Mouse (Mus musculus) Patski (cell line): ENCODE results near the gene Gm21969. TPM values are rescaled to one million over a fixed set of nuclear protein-coding genes. Genes with fewer than 3 reads are reported as not detected.

ENCODE experiments used
- ATAC-seq: fragments of 100-300 bp; one replicate; pipeline ENCODE4 v1.8.0; 2021
- CTCF ChIA-PET: fragments of 350-600 bp; sonication (Branson Sonifier 250); formaldehyde crosslinking; loops from one replicate; lab custom pipeline; 2022; ENCODE audit warnings: inconsistent platforms; lab: Charles Lee
- POLR2A ChIA-PET: fragments of 350-600 bp; sonication (Branson Sonifier 250); formaldehyde crosslinking; loops from one replicate; lab custom pipeline; 2022; ENCODE audit warnings: antibody characterized with exemption, inconsistent platforms; lab: Charles Lee
- DNase-seq: peaks from one replicate; pipeline ENCODE4 v3.0.0-alpha.2; 2011; ENCODE audit warnings: low read depth, low spot score
- H3K27me3 ChIP-seq: fragments of 371-371 bp; one replicate; pipeline ENCODE4 v1.5.1; 2021
- CTCF ChIP-seq: fragments of 100-300 bp; IDR thresholded peaks from one replicate; pipeline ENCODE4 v1.5.1; 2021
- in situ Hi-C: fragments of 300-500 bp; cut with MboI; formaldehyde crosslinking; loops from 3 replicates; pipeline ENCODE4 v1.11.1; 2018; ENCODE audit warnings: low pct_unique_long_range_greater_than_20kb, mixed read lengths
- polyA plus RNA-seq: library from polyadenylated mRNA; unstranded; gene quantifications from one replicate; pipeline ENCODE4 v1.2.3, GENCODE M21; 2021

The Gm21969 gene
- not detected for polyA plus RNA-seq

GRCm38 (mm10) chr4:139602357-139603244, at the start of gene Gm21969:
Gene Gm21969, plus strand, starts transcription at chr4:139603186.
- no peak for ATAC-seq
- in situ Hi-C loops = no loop called here
- no peaks in the 10 kb centered on the region for H3K27me3 ChIP-seq
- ChIA-PET POLR2A (interaction anchor here (2.2 kb wide), 1 partner anchor 21 kb away, joined by 5 read pairs; the partner anchor contains the start of gene Aldh4a1), CTCF (interaction anchor here (0.7 to 2.7 kb wide), 4 partner anchors 9 to 29 kb away, joined by 3 to 17 read pairs (median 3); no protein-coding TSS in a partner anchor)
- DNase-seq = no peak
- no peak for TF ChIP-seq CTCF

GRCm38 (mm10) chr4:139555235-139555634, 47.8 kb upstream of the Gm21969 start:
- no peak for TF ChIP-seq CTCF
- CTCF ChIA-PET = no interaction called here
- POLR2A ChIA-PET = no interaction called here
- H3K27me3 ChIP-seq = no peaks in the 10 kb centered on the region
- in situ Hi-C loops = no loop called here
- ATAC-seq (no peak), DNase-seq (no peak)

GRCm38 (mm10) chr4:139555951-139556350, 47.0 kb upstream of the Gm21969 start:
- in situ Hi-C loops = no loop called here

GRCm38 (mm10) chr4:139568361-139568760, 34.6 kb upstream of the Gm21969 start:
- in situ Hi-C loops = no loop called here
- DNase-seq (no peak), ATAC-seq (no peak)
- no peak for TF ChIP-seq CTCF
- ChIA-PET CTCF (no interaction called here), POLR2A (no interaction called here)
- H3K27me3 ChIP-seq = no peaks in the 10 kb centered on the region

More at GRCm38 (mm10) chr4:139555951-139556350, 47.0 kb upstream of the Gm21969 start:
- POLR2A ChIA-PET = no interaction called here
- ATAC-seq (no peak), DNase-seq (no peak)
- no peak for TF ChIP-seq CTCF
- H3K27me3 ChIP-seq = no peaks in the 10 kb centered on the region
- CTCF ChIA-PET = no interaction called here

GRCm38 (mm10) chr4:139570756-139571155, 32.2 kb upstream of the Gm21969 start:
- in situ Hi-C loops = no loop called here
- POLR2A ChIA-PET = no interaction called here
- ATAC-seq (no peak), DNase-seq (no peak)
- no peak for TF ChIP-seq CTCF
- CTCF ChIA-PET = interaction anchor here (1.3 kb wide), 1 partner anchor 41 kb away, joined by 3 read pairs; no protein-coding TSS in a partner anchor
- H3K27me3 ChIP-seq = no peaks in the 10 kb centered on the region

- ATAC-seq (no peak), DNase-seq (no peak)
- in situ Hi-C loops = no loop called here
- ChIA-PET CTCF (interaction anchor here (0.8 to 3.1 kb wide), 9 partner anchors 10 to 120 kb away, joined by 3 to 15 read pairs (median 4); no protein-coding TSS in a partner anchor), POLR2A (no interaction called here)
- H3K27me3 ChIP-seq = no peaks in the 10 kb centered on the region
- TF ChIP-seq CTCF = no peak
Observed at GRCm38 (mm10) chr4:139572928-139573512, 30.0 kb upstream of the Gm21969 start.

GRCm38 (mm10) chr4:139574156-139574798, 28.7 kb upstream of the Gm21969 start:
- POLR2A ChIA-PET = interaction anchor here (0.7 to 2.2 kb wide), 2 partner anchors 39 to 61 kb away, joined by 3 to 8 read pairs; no protein-coding TSS in a partner anchor
- CTCF ChIA-PET = interaction anchor here (0.6 to 3.1 kb wide), 15 partner anchors 9 to 121 kb away, joined by 3 to 15 read pairs (median 3); partner anchors contain the start of gene Gm21969

GRCm38 (mm10) chr4:139574799-139575672, 27.9 kb upstream of the Gm21969 start:
- ATAC-seq = no peak
- no peak for TF ChIP-seq CTCF
- in situ Hi-C loops = loop anchor here (5.0 to 25.0 kb wide), 3 partner anchors 37 to 1062 kb away; no protein-coding TSS in a partner anchor
- CTCF ChIA-PET = interaction anchor here (0.8 to 3.1 kb wide), 9 partner anchors 10 to 104 kb away, joined by 3 to 15 read pairs (median 5); no protein-coding TSS in a partner anchor
- no peaks in the 10 kb centered on the region for H3K27me3 ChIP-seq
- DNase-seq = no peak
- POLR2A ChIA-PET = interaction anchor here (0.7 to 2.2 kb wide), 2 partner anchors 40 to 60 kb away, joined by 3 to 8 read pairs; no protein-coding TSS in a partner anchor

More at GRCm38 (mm10) chr4:139574156-139574798, 28.7 kb upstream of the Gm21969 start:
- peak; percentile 83 for ATAC-seq
- in situ Hi-C loops = no loop called here
- H3K27me3 ChIP-seq = no peaks in the 10 kb centered on the region
- TF ChIP-seq CTCF = no peak
- peak; percentile 96 for DNase-seq

GRCm38 (mm10) chr4:139575673-139576003, 27.3 kb upstream of the Gm21969 start:
- no peaks in the 10 kb centered on the region for H3K27me3 ChIP-seq
- no peak for DNase-seq
- TF ChIP-seq CTCF = no peak
- CTCF ChIA-PET = interaction anchor here (1.1 kb wide), 1 partner anchor 36 kb away, joined by 4 read pairs; no protein-coding TSS in a partner anchor
- in situ Hi-C loops = loop anchor here (5.0 to 25.0 kb wide), 3 partner anchors 37 to 1062 kb away; no protein-coding TSS in a partner anchor
- no peak for ATAC-seq
- POLR2A ChIA-PET = interaction anchor here (2.2 kb wide), 1 partner anchor 41 kb away, joined by 8 read pairs; no protein-coding TSS in a partner anchor
